ENCODE assay signal across 8 mouse cellular contexts in genomic region chr2:92092817-92093216, GRCm38 (mm10). TPM values are rescaled to one million over a fixed set of nuclear protein-coding genes. Genes with fewer than 3 reads are reported as not detected.
DNase-seq lines count a peak whose midpoint lies in the region; ATAC-seq and TF ChIP-seq lines count a peak whose summit lies in the region.

TSS of gene Phf21a (plus strand) at chr2:92093117.

- DNase-seq in lung, adult 2 months, result no peak
- no peak for DNase-seq in lung, postnatal 36 days
- DNase-seq in left cerebral cortex, postnatal 10 days (ENCODE audit: extremely low spot score in 1 of 2, low spot score in 2 of 2), result no peak
- DNase-seq in cerebellum, postnatal 10 days, result no peak
- no peak for DNase-seq in right cerebral cortex, adult 18-20 months

- no peak for TF ChIP-seq POLR2A in lung, adult 2 months (IDR thresholded peaks at IDR 0.05; ENCODE audit: borderline replicate concordance, extremely low read depth, low read depth, low read length)

- WGBS in lung, adult 2 months, result 68% methylated on average over 2 of the region's 2 CpGs
- WGBS in heart, embryonic 11.5 days (ENCODE audit: insufficient replicate concordance), result 76% methylated on average over 2 of the region's 2 CpGs

- H3K4me2 ChIP-seq in heart, embryonic 11.5 days, result no peak within 1 kb of the TSS

- TF ChIP-seq CTCF in lung, adult 2 months (IDR thresholded peaks at IDR 0.05; ENCODE audit: insufficient read depth, low read length), result no peak

- no peak within 1 kb of the TSS for H3K4me3 ChIP-seq in lung, adult 2 months (replicated peaks; ENCODE audit: extremely low read depth, low read depth, low read length)
- no peak within 1 kb of the TSS for H3K4me3 ChIP-seq in heart, embryonic 11.5 days (ENCODE audit: low read depth, low read length)

- H3K27me3 ChIP-seq in heart, embryonic 11.5 days (ENCODE audit: control insufficient read depth, insufficient read depth, low read length), result no peaks in the 10 kb centered on the region

- intact Hi-C loops in left cerebral cortex, postnatal 10 days (cut with DNase I), result no loop called here

- no peaks in the 10 kb centered on the region for H3K4me1 ChIP-seq in lung, adult 2 months (ENCODE audit: control insufficient read depth, insufficient read depth, low read length)
- H3K4me1 ChIP-seq in heart, embryonic 11.5 days (ENCODE audit: control insufficient read depth, insufficient read depth, low read length), result no peaks in the 10 kb centered on the region

- no peaks in the 10 kb centered on the region for H3K36me3 ChIP-seq in heart, embryonic 11.5 days (ENCODE audit: control insufficient read depth, insufficient read depth, low read length)

- no peak within 1 kb of the TSS for H3K27ac ChIP-seq in heart, embryonic 11.5 days (ENCODE audit: low read depth, low read length)

- H3K9me3 ChIP-seq in heart, embryonic 11.5 days (replicated peaks; ENCODE audit: control insufficient read depth, low read length), result no peaks in the 10 kb centered on the region

- no peak for ATAC-seq in common myeloid progenitor, adult 5-6 weeks (replicated peaks; ENCODE audit: low read depth, poor library complexity, severe bottlenecking)
- ATAC-seq in heart, embryonic 11.5 days (replicated peaks; ENCODE audit: insufficient number of reproducible peaks, low FRiP score, low TSS enrichment), result no peak
- no peak for ATAC-seq in neutrophil, adult 5-6 weeks (ENCODE audit: extremely low read depth, insufficient number of reproducible peaks, low FRiP score, poor library complexity, severe bottlenecking)

- H3K9ac ChIP-seq in heart, embryonic 11.5 days (ENCODE audit: low read depth, low read length), result no peak within 1 kb of the TSS

RNA-seq across cellular contexts. Expression of gene Phf21a, which starts in this region (rescaled TPM):
- 42.4 and 49.9 TPM in 2 replicates for polyA plus RNA-seq in lung, adult 2 months (2012; rRNA removed)
- 40.4 and 47.0 TPM in 2 replicates for total RNA-seq in common myeloid progenitor, adult 5-6 weeks (2017)
- 18.8 and 25.5 TPM in 2 replicates for polyA plus RNA-seq in heart, embryonic 11.5 days (2014; fragmentation: Nextera tagmentation; extraction: Ambion mirVana)
- total RNA-seq in left cerebral cortex, postnatal 10 days (2021), result 10 to 100 TPM; 67.0 to 73.3 TPM
- total RNA-seq in neutrophil, adult 5-6 weeks (2017), result 213 and 241 TPM in 2 replicates
